Mouse (Mus musculus) intestine, postnatal 0 days (tissue): ENCODE data around the gene Btbd3. TPM values are rescaled to one million over a fixed set of nuclear protein-coding genes. Genes with fewer than 3 reads are reported as not detected.

Experiments used
- ATAC-seq: fragments of 200-750 bp; cut with Nextera tagmentation; 2 replicates; pipeline ENCODE4 v1.8.0; 2017; ENCODE audit warnings: mild to moderate bottlenecking, moderate TSS enrichment, moderate library complexity
- H3K27ac ChIP-seq: fragments of 300-500 bp; sonication (generic); 2 replicates; pipeline ENCODE4 v1.5.1; 2014; ENCODE audit warnings: mild to moderate bottlenecking, low read depth, low read length, moderate library complexity
- H3K27me3 ChIP-seq: fragments of 300-500 bp; sonication (generic); replicated peaks from 2 replicates; pipeline ENCODE4 v1.6.1; 2014; ENCODE audit warnings: low read length, mixed read lengths; ENCODE audit not compliant: control insufficient read depth, insufficient read depth
- H3K36me3 ChIP-seq: fragments of 300-500 bp; sonication (generic); 2 replicates; pipeline ENCODE4 v1.6.1; 2014; ENCODE audit warnings: mild to moderate bottlenecking, moderate library complexity; ENCODE audit not compliant: control insufficient read depth, insufficient read depth
- H3K4me1 ChIP-seq: fragments of 300-500 bp; sonication (generic); replicated peaks from 2 replicates; pipeline ENCODE4 v1.6.1; 2014; ENCODE audit warnings: antibody characterized with exemption, low read length, mixed read lengths; ENCODE audit not compliant: control insufficient read depth, insufficient read depth
- H3K4me2 ChIP-seq: fragments of 300-500 bp; sonication (generic); replicated peaks from 2 replicates; pipeline ENCODE4 v1.6.1; 2014; ENCODE audit warnings: low read depth, mild to moderate bottlenecking, moderate library complexity
- H3K4me3 ChIP-seq: fragments of 300-500 bp; sonication (generic); 2 replicates; pipeline ENCODE4 v1.5.1; 2014; ENCODE audit warnings: low read depth, low read length
- H3K9ac ChIP-seq: fragments of 300-500 bp; sonication (generic); 2 replicates; pipeline ENCODE4 v1.6.1; 2014; ENCODE audit warnings: mild to moderate bottlenecking, low read depth, low read length
- H3K9me3 ChIP-seq: fragments of 300-500 bp; sonication (generic); 2 replicates; pipeline ENCODE4 v1.6.1; 2016; ENCODE audit warnings: mixed run types; ENCODE audit not compliant: control insufficient read depth
- CTCF ChIP-seq: sonication (generic); IDR thresholded peaks from 2 replicates; pipeline ENCODE4 v1.5.1; 2016; ENCODE audit warnings: low read depth, mild to moderate bottlenecking, control low read depth, antibody characterized with exemption, moderate library complexity
- WGBS: fragments of 180-500 bp; shearing (Covaris S2); extraction: QIAGEN DNeasy Blood & Tissue Kit; methylation state at CpG from one replicate; pipeline ENCODE4 v1.1.7; 2014; 5-methylcytosine and 5-hydroxymethylcytosine counted together
- polyA plus RNA-seq: library from polyadenylated mRNA; unstranded; fragments of >200 nt; fragmentation: Nextera tagmentation; extraction: Ambion mirVana; gene quantifications from 2 replicates; pipeline ENCODE4 v1.2.1, GENCODE M21; 2015

Btbd3 gene
- polyA plus RNA-seq, 1 experiment from 2014 or later, result 10.6 TPM

DNA sequence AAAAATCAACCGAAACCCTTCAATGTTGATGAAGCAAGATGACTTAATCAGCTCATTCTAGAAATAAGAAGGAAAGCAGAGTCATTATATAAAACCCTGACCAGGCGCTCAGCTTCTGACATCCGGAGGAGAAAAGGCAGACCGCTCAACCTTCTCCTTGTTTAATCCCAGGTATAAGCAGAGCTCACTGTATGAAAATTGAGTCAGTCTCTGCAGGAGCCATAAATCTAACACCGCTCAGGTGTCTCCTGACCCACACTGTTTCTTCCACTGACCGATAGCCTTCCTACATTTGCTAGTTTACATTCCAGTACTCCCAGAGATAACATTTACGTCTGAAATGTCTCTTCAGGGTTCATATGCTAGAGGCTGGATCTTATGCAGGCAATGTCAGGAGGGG lies 190.6 kb downstream of the Btbd3 start:
- TF ChIP-seq CTCF, result no peak
- H3K4me2 ChIP-seq, result no peak overlapping the region
- no peak overlapping the region for H3K9ac ChIP-seq
- H3K36me3 ChIP-seq, result no peaks in the 10 kb centered on the region
- H3K27ac ChIP-seq, result no peak overlapping the region
- H3K4me3 ChIP-seq, result no peak overlapping the region
- H3K27me3 ChIP-seq, result no peaks in the 10 kb centered on the region
- ATAC-seq, result no peak
- no peaks in the 10 kb centered on the region for H3K4me1 ChIP-seq
- WGBS, result 63% methylated on average over 7 of the region's 7 CpGs
- H3K9me3 ChIP-seq, result no peaks in the 10 kb centered on the region

DNA sequence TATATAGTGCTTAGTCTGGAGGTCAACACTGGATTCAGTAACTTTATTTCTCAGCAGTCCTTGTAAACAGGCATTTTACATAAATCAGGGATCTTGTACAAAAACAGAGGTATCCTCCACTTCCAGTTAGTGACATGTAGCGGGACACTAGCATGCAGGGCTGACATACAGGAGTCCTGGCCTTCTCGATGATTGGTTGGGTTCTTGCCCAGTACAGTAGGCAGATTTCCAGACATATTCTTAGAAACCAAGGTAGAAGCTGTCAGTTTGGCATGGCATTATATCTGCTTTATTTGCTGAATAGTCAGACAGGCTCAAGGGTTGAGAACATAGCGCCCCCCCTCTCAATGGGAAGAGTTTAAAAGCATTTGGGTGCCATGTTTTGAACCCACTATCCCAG lies 191.3 kb downstream of the Btbd3 start:
- H3K9ac ChIP-seq, result no peak overlapping the region
- TF ChIP-seq CTCF, result no peak
- H3K4me1 ChIP-seq, result no peaks in the 10 kb centered on the region
- no peak for ATAC-seq
- H3K27me3 ChIP-seq, result no peaks in the 10 kb centered on the region
- 85% methylated on average over 3 of the region's 3 CpGs for WGBS
- H3K9me3 ChIP-seq, result no peaks in the 10 kb centered on the region
- H3K27ac ChIP-seq, result no peak overlapping the region
- H3K4me2 ChIP-seq, result no peak overlapping the region
- no peak overlapping the region for H3K4me3 ChIP-seq
- H3K36me3 ChIP-seq, result no peaks in the 10 kb centered on the region

DNA sequence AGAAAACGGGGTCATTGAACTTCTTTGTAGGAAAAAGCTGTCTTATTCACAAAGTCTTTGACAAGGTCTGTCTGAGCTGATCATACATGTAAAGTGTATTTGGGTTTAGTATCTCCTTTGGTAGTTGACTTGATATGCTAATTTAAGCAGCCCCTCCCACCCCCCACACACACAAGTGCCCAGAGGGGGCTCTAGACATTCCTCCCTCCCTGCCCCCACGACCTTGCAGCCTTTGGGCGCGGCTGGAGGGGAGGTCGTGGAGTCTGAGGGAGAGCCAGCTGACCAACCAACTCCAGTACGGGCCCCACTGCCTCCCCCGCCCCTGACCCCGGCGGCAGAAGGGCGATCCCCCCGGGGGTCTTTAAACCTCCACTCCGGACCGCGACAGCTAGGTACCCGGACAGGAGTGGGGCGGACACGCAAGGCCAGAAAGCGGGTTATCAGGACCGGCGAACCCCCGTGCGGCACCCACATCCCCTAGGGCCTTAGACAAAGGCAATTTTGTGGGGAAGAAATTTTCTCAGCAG lies 211.7 kb downstream of the Btbd3 start:
- H3K4me3 ChIP-seq, result no peak overlapping the region
- ATAC-seq, result no peak

DNA sequence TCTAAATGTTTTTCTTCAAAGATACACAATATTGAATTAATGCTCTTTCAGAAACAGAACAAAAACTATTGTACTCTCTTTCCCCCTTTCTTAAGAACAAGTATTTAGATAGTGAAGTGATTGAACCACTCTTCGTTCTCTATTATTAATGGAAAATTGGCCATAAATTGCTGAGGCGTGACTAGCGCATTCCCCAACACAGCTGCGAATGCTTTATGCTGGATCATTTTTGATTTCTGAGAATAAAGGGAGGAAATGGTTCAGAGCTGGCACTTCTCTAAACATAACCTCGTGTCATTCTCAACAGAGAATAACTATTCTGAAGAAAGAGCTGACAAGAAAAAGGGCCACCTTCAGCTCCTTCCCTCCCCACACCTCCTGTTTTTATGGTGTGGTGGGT lies 217.0 kb downstream of the Btbd3 start:
- ATAC-seq, result no peak
- WGBS, result 76% methylated on average over 5 of the region's 5 CpGs

More for the DNA sequence above, 211.7 kb downstream of the Btbd3 start:
- H3K27ac ChIP-seq, result no peak overlapping the region
- no peaks in the 10 kb centered on the region for H3K4me1 ChIP-seq
- no peaks in the 10 kb centered on the region for H3K27me3 ChIP-seq
- H3K4me2 ChIP-seq, result no peak overlapping the region
- H3K9me3 ChIP-seq, result no peaks in the 10 kb centered on the region
- no peak for TF ChIP-seq CTCF
- no peaks in the 10 kb centered on the region for H3K36me3 ChIP-seq
- H3K9ac ChIP-seq, result no peak overlapping the region
- WGBS, result 77% methylated on average over 22 of the region's 22 CpGs

DNA sequence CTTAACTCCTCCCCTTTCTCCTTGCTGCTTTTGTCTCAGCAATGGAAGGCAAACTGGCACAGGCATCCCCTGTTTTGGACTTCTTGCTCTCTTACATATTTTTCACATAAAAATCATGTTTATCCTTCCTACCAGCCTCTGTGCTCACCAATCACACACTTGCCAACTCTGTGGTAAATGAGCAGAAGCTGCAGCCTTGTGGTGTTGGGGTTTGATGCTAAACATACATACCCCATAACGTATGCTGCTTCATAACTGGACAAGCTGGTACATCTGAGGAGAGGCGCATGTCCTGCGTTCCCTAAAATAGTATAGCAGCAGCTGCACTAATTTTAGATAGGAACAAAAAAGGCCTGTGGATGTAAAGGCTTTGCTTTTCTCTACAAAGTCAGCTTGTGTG lies 220.1 kb downstream of the Btbd3 start:
- no peak for TF ChIP-seq CTCF
- Histone ChIP-seq H3K9me3 (no peaks in the 10 kb centered on the region), H3K4me3 (no peak overlapping the region), H3K9ac (no peak overlapping the region), H3K27ac (no peak overlapping the region), H3K4me1 (no peaks in the 10 kb centered on the region), H3K27me3 (no peaks in the 10 kb centered on the region), H3K4me2 (no peak overlapping the region), H3K36me3 (no peaks in the 10 kb centered on the region)
- no peak for ATAC-seq
- WGBS, result 85% methylated on average over 3 of the region's 3 CpGs

More for the DNA sequence above, 217.0 kb downstream of the Btbd3 start:
- Histone ChIP-seq H3K4me3 (no peak overlapping the region), H3K4me1 (no peaks in the 10 kb centered on the region), H3K4me2 (no peak overlapping the region), H3K9me3 (no peaks in the 10 kb centered on the region), H3K27ac (no peak overlapping the region), H3K27me3 (no peaks in the 10 kb centered on the region), H3K36me3 (no peaks in the 10 kb centered on the region), H3K9ac (no peak overlapping the region)
- no peak for TF ChIP-seq CTCF

DNA sequence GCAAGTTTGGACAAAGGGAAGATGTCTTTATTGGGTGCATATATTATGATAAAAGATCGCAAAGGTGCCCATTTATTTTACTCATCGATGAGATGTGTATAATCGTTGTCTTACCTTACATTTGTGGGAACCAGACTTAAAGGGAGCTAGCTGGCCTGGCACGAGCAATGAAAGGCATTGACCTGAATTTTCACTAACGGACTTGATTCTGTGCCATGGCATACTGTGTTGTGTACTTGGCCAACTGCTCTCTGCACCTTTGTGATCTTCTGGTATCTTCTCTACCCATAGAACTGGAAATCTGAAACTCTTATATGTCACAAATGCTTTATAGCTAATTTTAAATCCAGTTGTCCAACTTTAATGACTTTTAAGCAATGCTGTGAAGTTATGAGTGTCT lies 220.9 kb downstream of the Btbd3 start:
- no peak for ATAC-seq
- 93% methylated on average over 5 of the region's 5 CpGs for WGBS
- Histone ChIP-seq H3K9ac (no peak overlapping the region), H3K36me3 (no peaks in the 10 kb centered on the region), H3K9me3 (no peaks in the 10 kb centered on the region), H3K27ac (no peak overlapping the region), H3K4me3 (no peak overlapping the region), H3K27me3 (no peaks in the 10 kb centered on the region), H3K4me2 (no peak overlapping the region), H3K4me1 (no peaks in the 10 kb centered on the region)
- no peak for TF ChIP-seq CTCF

DNA sequence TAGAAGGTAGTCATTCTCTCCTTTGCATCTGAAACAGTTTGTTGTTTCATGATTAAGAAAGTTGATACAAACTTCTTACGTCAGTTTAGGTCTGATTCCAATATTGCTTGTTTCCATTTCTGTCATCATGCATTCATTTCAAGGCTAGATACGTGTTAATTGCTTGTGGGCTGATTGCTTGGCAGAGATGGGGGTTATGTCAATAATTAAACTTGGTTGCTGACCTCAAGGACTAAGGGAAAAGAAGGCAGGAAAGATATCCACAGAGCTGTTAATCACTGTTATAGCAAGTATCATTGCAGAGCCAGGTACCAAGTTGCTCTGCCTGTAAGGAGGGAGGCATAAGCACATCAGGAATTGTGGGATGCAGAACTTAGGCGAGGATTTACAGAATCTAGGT lies 226.2 kb downstream of the Btbd3 start:
- no peaks in the 10 kb centered on the region for H3K9me3 ChIP-seq
- 67% methylated on average over 3 of the region's 3 CpGs for WGBS
- H3K36me3 ChIP-seq, result no peaks in the 10 kb centered on the region
- no peak overlapping the region for H3K4me2 ChIP-seq
- H3K4me1 ChIP-seq, result no peaks in the 10 kb centered on the region
- ATAC-seq, result no peak
- H3K27ac ChIP-seq, result no peak overlapping the region
- no peak for TF ChIP-seq CTCF
- no peak overlapping the region for H3K9ac ChIP-seq
- H3K27me3 ChIP-seq, result no peaks in the 10 kb centered on the region
- H3K4me3 ChIP-seq, result no peak overlapping the region
